Mouse (Mus musculus) CH12.LX (cell line): Measurements from ENCODE around the gene Cdc20. TPM values are rescaled to one million over a fixed set of nuclear protein-coding genes. Genes with fewer than 3 reads are reported as not detected.

ENCODE experiments used
- DNase-seq: peaks from one replicate; pipeline ENCODE4 v3.0.0-alpha.2; 2013; ENCODE audit errors: extremely low read depth
- H3K27ac ChIP-seq: 2 replicates; pipeline ENCODE4 v1.5.1; 2012; ENCODE audit warnings: low read depth, mild to moderate bottlenecking, control low read depth, moderate library complexity; ENCODE audit not compliant: insufficient read depth
- H3K27me3 ChIP-seq: replicated peaks from 2 replicates; pipeline ENCODE3; 2012; ENCODE audit warnings: inconsistent platforms
- H3K36me3 ChIP-seq, 2 experiments: replicated peaks in 1 of 2; 2 replicates each; pipeline versions ENCODE3 to v1.6.1; 2012; ENCODE audit warnings: inconsistent platforms in 1 of 2, low read length in 1 of 2, mild to moderate bottlenecking in 1 of 2, mixed read lengths in 1 of 2, moderate library complexity in 1 of 2; ENCODE audit not compliant: control insufficient read depth in 1 of 2, insufficient read depth in 1 of 2
- H3K4me1 ChIP-seq, 2 experiments: 2 replicates each; pipeline ENCODE4 v1.6.1; 2012; ENCODE audit warnings: inconsistent platforms in 1 of 2, moderate library complexity in 1 of 2; ENCODE audit not compliant: insufficient read depth in 2 of 2, control insufficient read depth in 1 of 2
- H3K4me2 ChIP-seq: 2 replicates; pipeline ENCODE4 v1.6.1; 2012; ENCODE audit warnings: low read depth, mild to moderate bottlenecking, control low read depth; ENCODE audit not compliant: poor library complexity, insufficient read depth, severe bottlenecking
- H3K4me3 ChIP-seq, 3 experiments: fragments of 150-350 bp in 1 of 3; sonication (generic) in 1 of 3; replicated peaks in 1 of 3; 2 replicates each; pipeline versions ENCODE3 to v1.5.1; 2011 to 2012; ENCODE audit warnings: low read depth in 2 of 3, low read length in 2 of 3, mild to moderate bottlenecking in 2 of 3, moderate library complexity in 2 of 3, control low read depth in 1 of 3, improper control_type of control experiment in 1 of 3, inconsistent platforms in 1 of 3, mixed read lengths in 1 of 3; ENCODE audit not compliant: poor library complexity in 1 of 3
- H3K79me2 ChIP-seq: replicated peaks from 2 replicates; pipeline ENCODE4 v1.6.1; 2012; ENCODE audit warnings: mild to moderate bottlenecking, moderate library complexity; ENCODE audit not compliant: control insufficient read depth, poor library complexity, insufficient read depth, severe bottlenecking; ENCODE audit errors: extremely low read depth
- H3K9ac ChIP-seq: 2 replicates; pipeline ENCODE4 v1.6.1; 2012; ENCODE audit warnings: low read depth, mild to moderate bottlenecking, control low read depth, moderate library complexity; ENCODE audit not compliant: insufficient read depth
- H3K9me3 ChIP-seq: replicated peaks from 2 replicates; pipeline ENCODE3; 2012; ENCODE audit warnings: low read length, inconsistent platforms, mixed read lengths
- BHLHE40 ChIP-seq: IDR thresholded peaks from 2 replicates; pipeline ENCODE4 v1.6.1; 2011; ENCODE audit warnings: mild to moderate bottlenecking, low read depth, low read length, improper control_type of control experiment
- CHD1 ChIP-seq: IDR thresholded peaks from 2 replicates; pipeline ENCODE4 v1.6.1; 2012; ENCODE audit warnings: low read depth, low read length, improper control_type of control experiment, inconsistent platforms
- CHD2 ChIP-seq: IDR thresholded peaks from 2 replicates; pipeline ENCODE4 v1.6.1; 2011; ENCODE audit warnings: low read length, improper control_type of control experiment
- CTCF ChIP-seq, 2 experiments: IDR thresholded peaks in 1 of 2; conservative IDR thresholded peaks in 1 of 2; 2 replicates each; pipeline ENCODE4 v1.5.1; 2011 to 2012; ENCODE audit warnings: low read depth in 2 of 2, low read length in 2 of 2, improper control_type of control experiment in 1 of 2, inconsistent platforms in 1 of 2, mild to moderate bottlenecking in 1 of 2, moderate library complexity in 1 of 2
- E2F4 ChIP-seq: IDR thresholded peaks from 2 replicates; pipeline ENCODE4 v1.6.1; 2011; ENCODE audit warnings: low read depth, low read length, improper control_type of control experiment; ENCODE audit not compliant: insufficient replicate concordance
- ELF1 ChIP-seq: IDR thresholded peaks from 2 replicates; pipeline ENCODE4 v1.6.1; 2014; ENCODE audit warnings: low read depth, mild to moderate bottlenecking, inconsistent platforms, low read length, improper control_type of control experiment
- EP300 ChIP-seq: IDR thresholded peaks from 2 replicates; pipeline ENCODE4 v1.6.1; 2011; ENCODE audit warnings: low read length, improper control_type of control experiment
- ETS1 ChIP-seq: conservative IDR thresholded peaks from 2 replicates; pipeline ENCODE4 v1.6.1; 2012; ENCODE audit warnings: low read depth, mild to moderate bottlenecking, inconsistent platforms, low read length, improper control_type of control experiment, moderate library complexity
- GABPA ChIP-seq: IDR thresholded peaks from 2 replicates; pipeline ENCODE4 v1.6.1; 2012; ENCODE audit warnings: low read depth, low read length, improper control_type of control experiment, inconsistent platforms; ENCODE audit not compliant: insufficient replicate concordance
- HCFC1 ChIP-seq: IDR thresholded peaks from 2 replicates; pipeline ENCODE4 v1.6.1; 2012; ENCODE audit warnings: low read depth, mild to moderate bottlenecking, inconsistent platforms, low read length, improper control_type of control experiment
- IRF4 ChIP-seq: IDR thresholded peaks from 2 replicates; pipeline ENCODE4 v1.6.1; 2014; ENCODE audit warnings: low read depth, mild to moderate bottlenecking, inconsistent platforms, low read length, improper control_type of control experiment
- JUN ChIP-seq: IDR thresholded peaks from 2 replicates; pipeline ENCODE4 v1.6.1; 2011; ENCODE audit warnings: low read depth, mild to moderate bottlenecking, low read length, improper control_type of control experiment, moderate library complexity; ENCODE audit not compliant: insufficient read depth
- JUND ChIP-seq: conservative IDR thresholded peaks from 2 replicates; pipeline ENCODE4 v1.6.1; 2011; ENCODE audit warnings: low read depth, low read length, improper control_type of control experiment
- KAT2A ChIP-seq: IDR thresholded peaks from 2 replicates; pipeline ENCODE4 v1.6.1; 2012; ENCODE audit warnings: low read length, improper control_type of control experiment, inconsistent platforms; ENCODE audit not compliant: insufficient replicate concordance
- MAFK ChIP-seq: IDR thresholded peaks from 2 replicates; pipeline ENCODE4 v1.6.1; 2011; ENCODE audit warnings: low read length, improper control_type of control experiment; ENCODE audit not compliant: insufficient replicate concordance
- MAX ChIP-seq: IDR thresholded peaks from 2 replicates; pipeline ENCODE4 v1.6.1; 2011; ENCODE audit warnings: low read length, improper control_type of control experiment
- MAZ ChIP-seq: IDR thresholded peaks from 2 replicates; pipeline ENCODE4 v1.6.1; 2012; ENCODE audit warnings: low read depth, mild to moderate bottlenecking, inconsistent platforms, low read length, improper control_type of control experiment, moderate library complexity
- MEF2A ChIP-seq: IDR thresholded peaks from 2 replicates; pipeline ENCODE4 v1.6.1; 2014; ENCODE audit warnings: low read depth, mild to moderate bottlenecking, inconsistent platforms, low read length, improper control_type of control experiment, borderline replicate concordance
- MXI1 ChIP-seq: IDR thresholded peaks from 2 replicates; pipeline ENCODE4 v1.6.1; 2011; ENCODE audit warnings: mild to moderate bottlenecking, low read depth, low read length, improper control_type of control experiment
- MYC ChIP-seq: IDR thresholded peaks from 2 replicates; pipeline ENCODE4 v1.6.1; 2011; ENCODE audit warnings: low read depth, mild to moderate bottlenecking, improper control_type of control experiment, low read length
- NELFE ChIP-seq: IDR thresholded peaks from 2 replicates; pipeline ENCODE4 v1.6.1; 2011; ENCODE audit warnings: low read depth, low read length, improper control_type of control experiment
- NRF1 ChIP-seq: IDR thresholded peaks from 2 replicates; pipeline ENCODE4 v1.6.1; 2014; ENCODE audit warnings: low read depth, mild to moderate bottlenecking, inconsistent platforms, low read length, improper control_type of control experiment, moderate library complexity
- PAX5 ChIP-seq: IDR thresholded peaks from 2 replicates; pipeline ENCODE4 v1.6.1; 2012; ENCODE audit warnings: low read length, inconsistent platforms, mixed read lengths
- POLR2A ChIP-seq: IDR thresholded peaks from 2 replicates; pipeline ENCODE4 v1.6.1; 2011; ENCODE audit warnings: low read depth, mild to moderate bottlenecking, improper control_type of control experiment, low read length
- POLR2AphosphoS2 ChIP-seq: IDR thresholded peaks from 2 replicates; pipeline ENCODE4 v1.6.1; 2011; ENCODE audit warnings: low read depth, low read length, improper control_type of control experiment
- RAD21 ChIP-seq: IDR thresholded peaks from 2 replicates; pipeline ENCODE4 v1.6.1; 2011; ENCODE audit warnings: low read depth, mild to moderate bottlenecking, low read length, improper control_type of control experiment, moderate library complexity
- RCOR1 ChIP-seq: conservative IDR thresholded peaks from 2 replicates; pipeline ENCODE4 v1.6.1; 2012; ENCODE audit warnings: low read depth, mild to moderate bottlenecking, inconsistent platforms, low read length, improper control_type of control experiment
- SIN3A ChIP-seq: IDR thresholded peaks from 2 replicates; pipeline ENCODE4 v1.6.1; 2012; ENCODE audit warnings: low read length, improper control_type of control experiment, inconsistent platforms
- SMC3 ChIP-seq: IDR thresholded peaks from 2 replicates; pipeline ENCODE4 v1.6.1; 2011; ENCODE audit warnings: low read depth, low read length, improper control_type of control experiment
- TBP ChIP-seq: conservative IDR thresholded peaks from 2 replicates; pipeline ENCODE4 v1.6.1; 2011; ENCODE audit warnings: low read depth, low read length, improper control_type of control experiment
- TCF12 ChIP-seq: IDR thresholded peaks from 2 replicates; pipeline ENCODE4 v1.6.1; 2014; ENCODE audit warnings: low read depth, mild to moderate bottlenecking, inconsistent platforms, low read length, improper control_type of control experiment
- UBTF ChIP-seq: IDR thresholded peaks from 2 replicates; pipeline ENCODE4 v1.6.1; 2012; ENCODE audit warnings: low read depth, mild to moderate bottlenecking, inconsistent platforms, low read length, improper control_type of control experiment, moderate library complexity
- USF1 ChIP-seq: IDR thresholded peaks from 2 replicates; pipeline ENCODE4 v1.6.1; 2014; ENCODE audit warnings: low read depth, mild to moderate bottlenecking, inconsistent platforms, low read length, improper control_type of control experiment
- USF2 ChIP-seq: conservative IDR thresholded peaks from 2 replicates; pipeline ENCODE4 v1.6.1; 2011; ENCODE audit warnings: low read depth, low read length, improper control_type of control experiment
- ZC3H11A ChIP-seq: IDR thresholded peaks from 2 replicates; pipeline ENCODE4 v1.6.1; 2012; ENCODE audit warnings: low read depth, mild to moderate bottlenecking, inconsistent platforms, low read length, improper control_type of control experiment
- ZKSCAN1 ChIP-seq: IDR thresholded peaks from 2 replicates; pipeline ENCODE4 v1.6.1; 2012; ENCODE audit warnings: low read depth, inconsistent platforms, low read length, improper control_type of control experiment, borderline replicate concordance
- ZMIZ1 ChIP-seq: IDR thresholded peaks from 2 replicates; pipeline ENCODE4 v1.6.1; 2012; ENCODE audit warnings: low read depth, mild to moderate bottlenecking, inconsistent platforms, low read length, improper control_type of control experiment
- ZNF384 ChIP-seq: IDR thresholded peaks from 2 replicates; pipeline ENCODE4 v1.6.1; 2012; ENCODE audit warnings: low read depth, low read length, improper control_type of control experiment, inconsistent platforms
- dilution Hi-C: fragments of 300-500 bp; cut with MboI; formaldehyde crosslinking; loops from 2 replicates; pipeline ENCODE4 v1.14.3; 2020; ENCODE audit warnings: low sequenced_read_pairs; ENCODE audit not compliant: extremely low pct_unique_long_range_greater_than_20kb, extremely low pct_ligation_motif_present
- in situ Hi-C: fragments of 300-500 bp; cut with MboI; formaldehyde crosslinking; loops from 3 replicates; pipeline ENCODE4 v1.14.3; 2019; ENCODE audit warnings: low sequenced_read_pairs, low pct_ligation_motif_present, low pct_unique_long_range_greater_than_20kb, mixed read lengths
- polyA plus RNA-seq: library from polyadenylated mRNA; unstranded; fragments of >175 nt; gene quantifications from 2 replicates; pipeline ENCODE4 v1.2.1, GENCODE M21; 2012; ENCODE audit warnings: low read depth; ENCODE audit not compliant: insufficient read length
- total RNA-seq, 2 experiments: library from RNA; depleted of rRNA; stranded (reverse); fragments of 300-350 nt in 1 of 2; fragments of >200 nt in 1 of 2; gene quantifications; 2 replicates each; pipeline ENCODE4 v1.2.3; 2012 to 2014

Cdc20 gene
- total and polyA plus RNA-seq, 3 experiments, result 172 to 213 (median 212) TPM

DNA sequence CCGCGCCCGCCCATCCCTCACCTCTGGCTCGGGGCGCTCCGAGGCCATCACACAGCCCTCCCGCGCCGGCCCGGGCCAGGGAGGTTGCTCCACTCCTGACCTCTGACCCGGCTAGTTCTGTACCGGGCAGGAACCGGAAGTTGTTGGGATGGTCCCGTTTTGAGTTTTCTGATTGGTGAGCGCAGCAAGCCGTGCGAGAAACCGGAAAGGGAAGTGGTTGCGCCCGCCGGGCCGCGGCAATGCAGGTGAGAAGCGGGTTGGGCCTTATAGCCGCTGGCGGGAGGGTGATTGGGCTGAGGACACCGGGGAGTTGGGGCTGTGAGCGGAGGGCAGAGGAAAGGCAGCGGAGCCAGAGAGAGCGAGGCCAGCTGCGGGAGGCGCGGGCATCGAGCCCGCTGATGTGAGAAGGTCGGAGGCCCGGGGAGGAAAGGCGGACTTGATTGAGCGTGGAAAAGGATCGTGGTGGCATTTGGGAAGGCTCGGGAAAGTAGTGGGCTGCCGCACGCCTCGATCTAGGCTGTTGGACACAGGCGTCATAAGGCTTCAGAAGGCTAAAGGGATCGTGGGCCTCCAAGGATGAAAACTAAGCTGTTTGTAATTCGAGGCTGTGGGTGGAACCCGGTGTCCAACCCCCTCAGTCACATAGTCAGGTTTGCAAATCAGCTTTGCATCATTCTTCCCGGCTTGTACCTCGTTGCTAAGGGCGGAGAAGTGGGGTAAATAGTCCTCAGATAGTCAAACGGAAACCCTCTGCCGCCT, 27.8 kb downstream of the Cdc20 start, which contains the start of the genes Szt2 and Med8:
Gene Szt2 (minus strand): TSS at position 132 of the 759 bp plus-strand sequence.
Gene Med8 (plus strand): TSS at position 196 of the 759 bp plus-strand sequence.
- Histone ChIP-seq H3K4me2 (peak within 1 kb of the TSS; percentile 92), H3K9me3 (no peaks in the 10 kb centered on the region), H3K4me1 (peaks cover 11 to 29% of the 10 kb centered on the region in 2 experiments)
- TF ChIP-seq ETS1 (no peak), POLR2A (peak; percentile 90), MAFK (no peak), ELF1 (peak; percentile 96), BHLHE40 (no peak), EP300 (no peak), JUN (no peak), SIN3A (peak; percentile 96), PAX5 (no peak), IRF4 (peak; percentile 5; the same call in 1 of the 2 replicates), CHD1 (no peak), E2F4 (peak; percentile 32; the same call in 1 of the 2 replicates), MAZ (0 out of 2 replicates have a peak, but pooled peaks have one; percentile 19), MYC (peak; percentile 57; the same call in 1 of the 2 replicates), RAD21 (no peak), HCFC1 (peak; percentile 89), USF2 (no peak), KAT2A (peak; percentile 80; the same call in 1 of the 2 replicates), CTCF (conservative IDR thresholded peaks at IDR 0.05 in 1 of 2, IDR thresholded peaks at IDR 0.05 in 1 of 2; ENCODE audit: low read depth in 2 of 2, low read length in 2 of 2) (no peak), MEF2A (no peak), UBTF (0 out of 2 replicates have a peak, but pooled peaks have one; percentile 56), TBP (peak; percentile 42; the same call in 1 of the 2 replicates), RCOR1 (no peak), CHD2 (peak; percentile 90), MXI1 (peak; percentile 79; the same call in 1 of the 2 replicates), ZC3H11A (no peak), JUND (no peak), POLR2AphosphoS2 (no peak), NRF1 (peak; percentile 49; the same call in 1 of the 2 replicates), GABPA (no peak), MAX (no peak; the same call in 1 of the 2 replicates), SMC3 (no peak), ZNF384 (no peak), ZKSCAN1 (no peak), ZMIZ1 (peak; percentile 56), TCF12 (peak; percentile 53; the same call in 1 of the 2 replicates), NELFE (peak; percentile 80), USF1 (no peak)
- TF ChIP-seq, all 38 proteins: peak for 17
- Histone ChIP-seq H3K36me3 (peaks cover 32 to 64% of the 10 kb centered on the region in 2 experiments), H3K27ac (peak within 1 kb of the TSS; percentile 45), H3K9ac (peak within 1 kb of the TSS; percentile 96), H3K4me3 (peak within 1 kb of the TSS; percentile 76 to 99 (median 95)), H3K27me3 (no peaks in the 10 kb centered on the region), H3K79me2 (peaks cover 19% of the 10 kb centered on the region)
- dilution Hi-C loops (no loop called here), in situ Hi-C loops (no loop called here)
- peak; percentile 94 for DNase-seq
